Mouse (Mus musculus): ENCODE data around the gene Anln.
"Not testable (repeated sequence)": the region's sequence is repeated elsewhere in the genome, so short reads cannot be mapped to it uniquely, and the experiment has no call there.

Gene Anln

GRCm38 (mm10) chr9:22389021-22389476 lies at the start of gene Anln:
Gene Anln (minus strand): TSS chr9:22389188.
- peak; percentile 92 for DNase-seq (ENCODE audit: low spot score)

DNA sequence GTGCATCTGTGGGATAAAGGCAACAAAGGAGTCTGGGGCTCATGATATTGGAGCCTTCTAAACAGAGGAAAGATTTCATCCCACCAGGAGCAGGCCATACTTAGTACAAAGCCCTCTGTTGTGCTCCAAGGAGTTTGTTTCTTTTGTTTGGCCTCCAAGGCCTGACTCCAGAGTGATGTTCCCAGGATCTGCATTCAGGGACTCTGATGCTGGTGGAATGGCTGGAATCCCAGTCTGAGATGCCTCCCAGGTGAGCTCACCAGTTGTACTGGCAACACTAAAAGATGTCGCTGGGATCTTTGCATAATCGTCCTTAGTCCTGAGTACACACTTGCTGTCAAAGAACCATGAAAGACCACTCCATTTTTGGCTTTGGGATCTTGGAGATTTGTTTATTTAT lies 45.1 kb upstream of the Anln start:
- DNase-seq (ENCODE audit: low spot score): no peak

DNA sequence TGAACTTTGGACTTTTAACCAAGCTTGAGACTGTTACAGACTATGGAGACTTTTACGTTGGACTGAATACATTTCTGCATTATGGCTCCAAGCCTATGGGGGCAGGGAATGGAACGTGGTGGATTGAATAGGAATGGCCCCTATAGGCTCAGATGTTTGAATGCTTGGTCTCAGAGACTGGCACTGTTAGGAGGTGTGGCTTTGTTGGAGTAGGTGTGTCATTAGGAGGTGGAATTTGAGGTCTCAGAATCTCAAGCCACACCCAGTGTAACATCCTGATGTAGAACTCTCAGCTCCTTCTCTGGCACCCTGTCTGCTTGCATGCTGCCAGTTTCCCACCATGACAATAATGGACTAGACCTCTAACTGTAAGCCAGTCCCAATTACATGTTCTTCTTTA lies 44.2 kb upstream of the Anln start:
- DNase-seq (ENCODE audit: low spot score): no peak

GRCm38 (mm10) chr9:22430315-22430840 lies 41.4 kb upstream of the Anln start:
- no peak for DNase-seq (ENCODE audit: low spot score)

DNA sequence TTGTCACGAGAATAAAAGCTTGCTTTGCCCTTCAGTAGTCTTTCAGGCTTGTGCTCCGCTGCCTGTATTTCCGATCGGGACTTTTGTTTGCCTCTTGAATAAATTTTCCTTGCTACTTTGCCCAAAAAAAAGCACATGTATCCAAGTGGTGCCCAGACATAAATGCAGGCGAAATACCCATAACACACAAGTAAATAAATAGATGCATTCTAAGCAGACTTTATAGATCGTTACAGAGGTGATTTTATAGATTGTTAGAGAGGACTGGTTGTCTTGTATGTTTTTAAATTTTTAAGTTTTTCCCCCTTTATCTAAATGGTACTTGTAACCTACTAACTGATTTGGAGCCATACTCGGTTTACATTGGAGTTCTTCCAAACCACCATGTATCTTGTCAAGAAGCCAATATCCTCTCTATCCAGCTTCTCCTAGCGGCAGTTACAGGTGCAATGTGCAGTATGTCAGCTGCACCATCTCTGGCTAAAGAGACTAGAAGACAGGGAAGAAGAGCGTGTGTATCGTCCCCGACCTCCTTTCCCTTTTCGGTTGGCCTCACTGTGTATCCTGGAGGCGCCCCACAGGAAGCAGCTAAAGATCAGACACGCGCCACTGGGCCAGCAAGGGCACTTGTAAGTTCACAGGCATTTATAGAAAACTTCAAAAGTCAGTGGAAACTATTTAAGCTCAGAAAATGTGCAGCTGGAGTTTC lies 40.7 kb upstream of the Anln start:
- no peak for DNase-seq (ENCODE audit: low spot score)

GRCm38 (mm10) chr9:22428666-22429410 lies 39.9 kb upstream of the Anln start:
- no peak for DNase-seq (ENCODE audit: low spot score)

GRCm38 (mm10) chr9:22428028-22428665 lies 39.2 kb upstream of the Anln start:
- no peak for DNase-seq (ENCODE audit: low spot score)

DNA sequence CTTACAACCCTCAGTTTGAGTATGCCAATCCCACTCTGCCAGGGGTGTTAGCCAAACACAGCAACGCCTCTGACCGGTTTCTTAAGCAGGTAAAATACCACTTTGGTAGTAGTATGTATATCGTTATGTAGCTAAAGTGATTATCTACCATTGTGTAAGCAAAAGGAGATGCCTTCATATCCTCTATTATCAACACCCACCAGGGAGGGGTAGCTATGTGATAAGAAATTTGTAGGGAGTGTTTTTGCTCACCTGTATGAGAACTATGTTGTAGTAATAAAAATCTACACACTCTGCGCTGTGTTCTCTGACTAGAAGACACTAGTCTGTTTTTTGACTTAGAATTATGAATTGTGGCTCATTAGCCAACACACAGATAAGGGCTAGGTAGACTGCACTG lies 35.7 kb upstream of the Anln start:
- DNase-seq (ENCODE audit: low spot score): no peak

DNA sequence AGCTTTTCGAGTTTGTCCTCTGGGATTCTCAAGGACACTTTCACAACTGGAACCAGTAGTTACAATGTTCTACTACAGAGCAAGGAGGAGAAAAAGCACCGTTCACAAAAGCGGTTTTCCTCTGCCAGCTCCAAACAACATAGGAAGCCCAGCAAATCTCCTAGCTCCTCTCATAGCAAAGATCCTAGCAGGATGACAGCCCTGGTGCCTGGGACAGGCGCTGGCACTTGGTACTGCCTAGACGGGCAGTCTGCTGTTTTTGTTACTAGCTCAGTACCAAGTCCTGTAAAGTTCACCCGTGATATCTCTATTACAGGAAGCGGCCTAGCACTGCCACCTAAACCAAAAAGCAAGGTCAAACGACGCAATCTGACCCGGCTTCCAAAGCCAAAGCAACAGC lies 35.2 kb upstream of the Anln start:
- no peak for DNase-seq (ENCODE audit: low spot score)

DNA sequence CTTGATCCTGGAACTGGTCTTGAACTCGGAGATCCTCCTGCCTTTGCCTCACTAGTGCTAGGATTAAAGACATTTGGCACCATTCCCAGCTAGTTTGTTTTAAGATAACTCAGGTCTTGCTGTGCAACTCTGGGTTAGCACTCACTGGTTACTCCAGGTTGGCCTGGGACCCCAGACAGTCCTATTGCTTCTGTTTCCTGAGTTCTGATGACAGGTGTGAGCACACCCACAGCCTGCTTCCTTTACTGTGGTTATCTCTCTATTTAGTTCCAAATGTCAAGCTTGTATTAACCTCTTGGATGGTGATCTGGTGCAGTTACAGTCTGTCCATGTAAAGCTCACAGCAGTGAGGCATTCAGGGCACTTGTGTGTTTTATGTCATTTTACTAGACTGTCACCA lies 34.5 kb upstream of the Anln start:
- no peak for DNase-seq (ENCODE audit: low spot score)

- DNase-seq (ENCODE audit: low spot score): no peak
Measured at GRCm38 (mm10) chr9:22422559-22422958, 33.6 kb upstream of the Anln start.

- DNase-seq (ENCODE audit: low spot score): no peak
Measured at GRCm38 (mm10) chr9:22420491-22420890, 31.5 kb upstream of the Anln start.

GRCm38 (mm10) chr9:22419877-22420276 lies 30.9 kb upstream of the Anln start:
- no peak for DNase-seq (ENCODE audit: low spot score)

DNA sequence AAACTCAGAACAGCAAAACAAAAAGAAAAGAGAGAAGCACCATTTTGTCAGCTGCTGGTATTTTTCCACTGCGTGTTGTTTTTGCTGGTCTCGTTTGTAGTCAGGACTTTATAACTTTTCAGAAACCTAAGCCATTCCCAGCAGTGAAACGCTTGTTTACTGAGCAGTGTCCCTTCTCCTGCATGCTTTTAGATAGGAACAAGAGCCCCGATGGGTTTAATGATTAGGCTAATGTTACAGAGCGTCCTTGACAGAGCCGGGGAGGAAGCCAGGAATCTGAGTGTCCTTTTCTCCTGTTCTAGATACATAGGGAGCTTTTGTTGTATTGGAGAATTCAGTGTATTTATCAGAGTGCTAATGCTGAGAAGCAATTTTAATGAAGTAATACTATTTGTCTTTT lies 28.6 kb upstream of the Anln start:
- DNase-seq (ENCODE audit: low spot score): no peak

DNA sequence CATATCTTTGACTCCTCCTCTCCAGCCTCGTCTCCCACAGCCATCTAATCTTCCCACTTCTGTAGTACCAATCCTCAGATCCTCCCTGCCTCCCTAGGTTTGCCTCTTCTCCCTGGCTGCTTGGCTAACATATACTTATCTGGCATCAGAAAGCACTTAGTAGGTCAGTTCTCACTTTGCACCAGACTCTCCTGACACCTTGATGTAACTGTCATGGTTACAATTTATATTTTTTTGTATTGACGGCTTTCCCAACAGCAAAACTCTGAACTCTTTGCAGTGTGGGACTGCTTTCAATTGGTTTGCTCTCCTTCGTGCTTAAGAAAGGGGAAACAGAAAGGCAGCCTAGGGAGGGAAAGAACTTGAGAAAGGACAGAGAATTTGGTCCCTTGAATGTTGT lies 27.2 kb upstream of the Anln start:
- DNase-seq (ENCODE audit: low spot score): no peak

DNA sequence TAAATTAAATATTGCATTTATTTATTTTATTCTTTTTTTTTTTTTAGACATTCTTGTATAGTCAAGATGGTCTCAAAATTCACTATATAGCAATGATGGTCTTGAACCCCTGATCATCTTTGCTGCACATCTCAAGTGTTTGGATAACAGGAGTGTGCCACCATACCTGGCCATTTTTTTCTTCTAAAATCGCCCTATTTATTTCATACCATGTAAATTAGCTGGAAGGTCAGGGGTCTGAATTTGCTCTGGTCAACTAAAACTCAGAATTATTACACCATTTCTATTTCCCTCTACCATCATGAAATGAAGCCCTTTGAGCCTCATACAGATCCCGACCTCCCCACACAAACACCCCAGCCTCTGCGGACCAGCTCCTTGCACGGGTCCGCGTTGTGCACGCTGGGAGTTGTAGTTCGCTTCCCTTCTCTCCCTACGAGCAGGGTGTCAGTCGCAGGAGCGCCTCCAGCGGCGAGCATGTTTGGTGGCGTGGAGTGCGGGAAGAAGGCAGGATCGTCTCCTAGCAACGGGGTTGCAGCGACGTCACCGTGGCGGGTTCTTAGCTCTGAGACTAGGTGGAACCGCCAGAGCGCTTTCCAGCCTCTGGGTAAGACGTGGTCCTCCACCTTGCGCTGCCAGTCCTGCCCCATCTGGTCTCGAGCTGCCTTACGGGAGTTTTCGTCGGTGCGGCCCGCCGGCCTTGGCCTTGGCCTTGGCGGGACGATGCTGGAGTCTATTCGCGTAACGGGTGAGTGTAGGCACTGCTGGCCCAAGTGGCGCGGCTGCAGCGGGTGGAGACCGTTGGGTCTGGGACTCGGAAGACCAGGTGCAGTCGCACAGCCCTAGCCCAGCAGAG lies 22.2 kb upstream of the Anln start, which contains the start of gene 9530077C05Rik:
TSS of gene 9530077C05Rik (plus strand) at position 512 of the 856 bp plus-strand sequence.
- DNase-seq (ENCODE audit: low spot score): peak; percentile 94

GRCm38 (mm10) chr9:22409501-22409900 lies 20.5 kb upstream of the Anln start:
- no peak for DNase-seq (ENCODE audit: low spot score)

- not testable (repeated sequence) for DNase-seq (ENCODE audit: low spot score)
Measured at GRCm38 (mm10) chr9:22408344-22408743, 19.4 kb upstream of the Anln start.

GRCm38 (mm10) chr9:22407633-22408032 lies 18.6 kb upstream of the Anln start:
- not testable (repeated sequence) for DNase-seq (ENCODE audit: low spot score)

DNA sequence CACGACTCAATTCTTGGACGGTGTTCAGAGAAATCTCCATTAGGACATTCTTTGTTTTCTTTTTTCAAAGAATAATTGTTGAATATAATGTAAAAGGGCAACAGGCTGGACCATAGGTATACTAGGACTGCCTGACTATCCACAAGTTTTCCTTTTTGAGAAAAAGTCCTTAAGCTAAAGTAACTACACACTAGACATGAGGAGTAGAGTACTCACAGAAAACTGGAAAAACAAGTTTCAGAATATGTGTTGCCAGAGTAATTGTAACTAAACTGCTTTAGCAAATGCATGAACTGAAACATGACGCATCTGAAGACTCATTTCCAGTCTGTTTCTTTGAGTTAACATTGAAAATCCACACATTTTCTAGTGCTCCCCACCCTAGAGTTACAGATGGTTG lies 16.4 kb upstream of the Anln start:
- no peak for DNase-seq (ENCODE audit: low spot score)

GRCm38 (mm10) chr9:22403501-22403900 lies 14.5 kb upstream of the Anln start:
- DNase-seq (ENCODE audit: low spot score): not testable (repeated sequence)

- no peak for DNase-seq (ENCODE audit: low spot score)
Measured at GRCm38 (mm10) chr9:22402976-22403375, 14.0 kb upstream of the Anln start.

All from ovary, postnatal 36 days (tissue).